Mouse (Mus musculus) myocyte (in vitro differentiated cells): ENCODE results near the gene Hras. TPM values are rescaled to one million over a fixed set of nuclear protein-coding genes. Genes with fewer than 3 reads are reported as not detected.

Experiments
- H3K27me3 ChIP-seq: one replicate; pipeline ENCODE4 v1.6.1; 2011; ENCODE audit not compliant: control insufficient read depth, insufficient read depth, insufficient read length
- H3K36me3 ChIP-seq: one replicate; pipeline ENCODE4 v1.6.1; 2011; ENCODE audit not compliant: control insufficient read depth, insufficient read depth
- H3K4me2 ChIP-seq: one replicate; pipeline ENCODE4 v1.6.1; 2011; ENCODE audit warnings: low read depth, control low read depth
- H3K4me3 ChIP-seq: one replicate; pipeline ENCODE4 v1.5.1; 2011; ENCODE audit warnings: mild to moderate bottlenecking, control low read depth, moderate library complexity
- H3K79me2 ChIP-seq: one replicate; pipeline ENCODE4 v1.6.1; 2011; ENCODE audit not compliant: control insufficient read depth, insufficient read depth
- H3ac ChIP-seq: one replicate; pipeline ENCODE4 v1.6.1; 2011; ENCODE audit not compliant: control insufficient read depth, insufficient read length
- CEBPB ChIP-seq: IDR thresholded peaks from 2 replicates; pipeline ENCODE4 v1.6.1; 2011; ENCODE audit warnings: mild to moderate bottlenecking, moderate library complexity; ENCODE audit not compliant: poor library complexity, insufficient read depth, severe bottlenecking
- E2F4 ChIP-seq: IDR thresholded peaks from one replicate; pipeline ENCODE4 v1.6.1; 2011; ENCODE audit warnings: mild to moderate bottlenecking, control low read depth, moderate library complexity; ENCODE audit not compliant: insufficient read depth
- MAX ChIP-seq: IDR thresholded peaks from one replicate; pipeline ENCODE4 v1.6.1; 2011; ENCODE audit warnings: low read depth, mild to moderate bottlenecking, control low read depth
- MYOD1 ChIP-seq, 3 experiments: IDR thresholded peaks; one replicate each; pipeline ENCODE4 v1.6.1; 2011; ENCODE audit warnings: control low read depth in 2 of 3, low read depth in 2 of 3, mild to moderate bottlenecking in 2 of 3, moderate library complexity in 1 of 3; ENCODE audit not compliant: insufficient read length in 2 of 3, control insufficient read depth in 1 of 3
- MYOG ChIP-seq, 3 experiments: IDR thresholded peaks; one replicate each; pipeline ENCODE4 v1.6.1; 2011; ENCODE audit warnings: control low read depth in 2 of 3, low read depth in 2 of 3, mild to moderate bottlenecking in 2 of 3; ENCODE audit not compliant: insufficient read length in 2 of 3, control insufficient read depth in 1 of 3, insufficient read depth in 1 of 3
- POLR2A ChIP-seq: IDR thresholded peaks from one replicate; pipeline ENCODE4 v1.6.1; 2011; ENCODE audit warnings: low read depth, mild to moderate bottlenecking, control low read depth, moderate library complexity; ENCODE audit not compliant: insufficient read length
- POLR2AphosphoS2 ChIP-seq: IDR thresholded peaks from one replicate; pipeline ENCODE4 v1.6.1; 2011; ENCODE audit warnings: low read depth, control low read depth; ENCODE audit not compliant: insufficient read length
- REST ChIP-seq: IDR thresholded peaks from one replicate; pipeline ENCODE4 v1.6.1; 2011; ENCODE audit warnings: mild to moderate bottlenecking, control low read depth, moderate library complexity; ENCODE audit not compliant: insufficient read depth, insufficient read length
- SRF ChIP-seq: IDR thresholded peaks from one replicate; pipeline ENCODE4 v1.6.1; 2011; ENCODE audit warnings: low read depth; ENCODE audit not compliant: control insufficient read depth, insufficient read length
- TCF12 ChIP-seq: IDR thresholded peaks from one replicate; pipeline ENCODE4 v1.6.1; 2011; ENCODE audit warnings: mild to moderate bottlenecking, control low read depth; ENCODE audit not compliant: poor library complexity, insufficient read depth, severe bottlenecking
- TCF3 ChIP-seq: IDR thresholded peaks from one replicate; pipeline ENCODE4 v1.6.1; 2011; ENCODE audit warnings: low read depth, control low read depth; ENCODE audit not compliant: insufficient read length
- USF1 ChIP-seq: IDR thresholded peaks from one replicate; pipeline ENCODE4 v1.6.1; 2011; ENCODE audit warnings: low read depth, mild to moderate bottlenecking, control low read depth, moderate library complexity
- polyA plus RNA-seq: library from polyadenylated mRNA; unstranded; fragments of >200 nt; fragmentation: generic; extraction: Trizol; gene quantifications from one replicate; pipeline ENCODE4 v1.2.1, GENCODE M21; 2012; ENCODE audit warnings: missing spikeins

The Hras gene
- polyA plus RNA-seq, 1 experiment, result 215 TPM

- peaks cover 6% of the 10 kb centered on the region for H3K27me3 ChIP-seq
- no peak overlapping the region for H3ac ChIP-seq
- H3K4me3 ChIP-seq, result no peak overlapping the region
- no peak overlapping the region for H3K4me2 ChIP-seq
- no peaks in the 10 kb centered on the region for H3K79me2 ChIP-seq
- TF ChIP-seq TCF12, result no peak
- no peak for TF ChIP-seq E2F4
- no peak for TF ChIP-seq REST
- no peak for TF ChIP-seq MYOD1 (IDR thresholded peaks at IDR 0.05; ENCODE audit: control insufficient read depth in 1 of 3, insufficient read length in 2 of 3, low read depth in 2 of 3)
- no peak for TF ChIP-seq MYOG (IDR thresholded peaks at IDR 0.05; ENCODE audit: control insufficient read depth in 1 of 3, insufficient read depth in 1 of 3, insufficient read length in 2 of 3, low read depth in 2 of 3)
- TF ChIP-seq MAX, result no peak
- no peak for TF ChIP-seq USF1
- no peak for TF ChIP-seq TCF3
- no peak for TF ChIP-seq POLR2AphosphoS2
- no peak for TF ChIP-seq SRF
- no peak for TF ChIP-seq POLR2A
- no peak for TF ChIP-seq CEBPB
- H3K36me3 ChIP-seq, result no peaks in the 10 kb centered on the region
These were observed 18.7 kb downstream of the Hras start for GRCm38 (mm10) chr7:141175068-141175467.

GRCm38 (mm10) chr7:141173323-141173850, 20.4 kb downstream of the Hras start:
- H3K79me2 ChIP-seq, result no peaks in the 10 kb centered on the region
- peak overlapping the region; percentile 82 for H3K4me2 ChIP-seq
- H3K27me3 ChIP-seq, result peaks cover under 1% of the 10 kb centered on the region
- no peak overlapping the region for H3ac ChIP-seq
- no peaks in the 10 kb centered on the region for H3K36me3 ChIP-seq
- H3K4me3 ChIP-seq, result peak overlapping the region; percentile 59
- TF ChIP-seq POLR2AphosphoS2 (no peak), E2F4 (no peak), MYOG (IDR thresholded peaks at IDR 0.05; ENCODE audit: control insufficient read depth in 1 of 3, insufficient read depth in 1 of 3, insufficient read length in 2 of 3, low read depth in 2 of 3) (no peak), TCF3 (no peak), TCF12 (no peak), SRF (no peak), USF1 (no peak), MAX (no peak), MYOD1 (IDR thresholded peaks at IDR 0.05; ENCODE audit: control insufficient read depth in 1 of 3, insufficient read length in 2 of 3, low read depth in 2 of 3) (no peak), REST (no peak), POLR2A (no peak), CEBPB (no peak)

GRCm38 (mm10) chr7:141172116-141173006, 21.4 kb downstream of the Hras start, which contains the start of gene Rnh1:
Rnh1 (minus strand) TSS chr7:141172857.
- Histone ChIP-seq H3K36me3 (no peaks in the 10 kb centered on the region), H3K79me2 (peaks cover 4% of the 10 kb centered on the region), H3K4me3 (peak within 1 kb of the TSS; percentile 59), H3ac (peak within 1 kb of the TSS; percentile 46), H3K27me3 (no peaks in the 10 kb centered on the region), H3K4me2 (peak within 1 kb of the TSS; percentile 82)
- TF ChIP-seq MYOG (IDR thresholded peaks at IDR 0.05; ENCODE audit: control insufficient read depth in 1 of 3, insufficient read depth in 1 of 3, insufficient read length in 2 of 3, low read depth in 2 of 3), result peak in 1 of 3 experiments; percentile 29
- no peak for TF ChIP-seq CEBPB
- peak; percentile 67 for TF ChIP-seq POLR2A
- peak; percentile 4 for TF ChIP-seq MAX
- TF ChIP-seq POLR2AphosphoS2, result peak; percentile 83
- TF ChIP-seq MYOD1 (IDR thresholded peaks at IDR 0.05; ENCODE audit: control insufficient read depth in 1 of 3, insufficient read length in 2 of 3, low read depth in 2 of 3), result peak in 1 of 3 experiments; percentile 6
- peak; percentile 86 for TF ChIP-seq USF1
- TF ChIP-seq E2F4, result no peak

- TF ChIP-seq MAX, result no peak
- no peak for TF ChIP-seq POLR2A
- no peak for TF ChIP-seq TCF3
- no peak for TF ChIP-seq MYOD1 (IDR thresholded peaks at IDR 0.05; ENCODE audit: control insufficient read depth in 1 of 3, insufficient read length in 2 of 3, low read depth in 2 of 3)
- no peak for TF ChIP-seq TCF12
- TF ChIP-seq CEBPB, result no peak
- no peak for TF ChIP-seq MYOG (IDR thresholded peaks at IDR 0.05; ENCODE audit: control insufficient read depth in 1 of 3, insufficient read depth in 1 of 3, insufficient read length in 2 of 3, low read depth in 2 of 3)
- TF ChIP-seq POLR2AphosphoS2, result no peak
- H3K4me2 ChIP-seq, result peak overlapping the region; percentile 85
- peaks cover 14% of the 10 kb centered on the region for H3K36me3 ChIP-seq
- H3K27me3 ChIP-seq, result no peaks in the 10 kb centered on the region
- no peak overlapping the region for H3K4me3 ChIP-seq
- no peak overlapping the region for H3ac ChIP-seq
- H3K79me2 ChIP-seq, result peaks cover 14% of the 10 kb centered on the region
These were observed 23.9 kb downstream of the Hras start for GRCm38 (mm10) chr7:141169866-141170265.

GRCm38 (mm10) chr7:141169300-141169699, 24.5 kb downstream of the Hras start:
- H3K27me3 ChIP-seq, result no peaks in the 10 kb centered on the region
- H3ac ChIP-seq, result no peak overlapping the region
- H3K79me2 ChIP-seq, result peaks cover 14% of the 10 kb centered on the region
- TF ChIP-seq TCF12, result no peak
- TF ChIP-seq E2F4, result no peak
- TF ChIP-seq REST, result no peak
- TF ChIP-seq TCF3, result no peak
- TF ChIP-seq USF1, result no peak
- no peak for TF ChIP-seq MYOD1 (IDR thresholded peaks at IDR 0.05; ENCODE audit: control insufficient read depth in 1 of 3, insufficient read length in 2 of 3, low read depth in 2 of 3)
- no peak for TF ChIP-seq MAX
- H3K4me3 ChIP-seq, result no peak overlapping the region
- peak overlapping the region; percentile 85 for H3K4me2 ChIP-seq
- peaks cover 14% of the 10 kb centered on the region for H3K36me3 ChIP-seq
